Mouse (Mus musculus): ENCODE results near the gene Stk40.
"Not testable (repeated sequence)": the region's sequence is repeated elsewhere in the genome, so short reads cannot be mapped to it uniquely, and the experiment has no call there.

DNA sequence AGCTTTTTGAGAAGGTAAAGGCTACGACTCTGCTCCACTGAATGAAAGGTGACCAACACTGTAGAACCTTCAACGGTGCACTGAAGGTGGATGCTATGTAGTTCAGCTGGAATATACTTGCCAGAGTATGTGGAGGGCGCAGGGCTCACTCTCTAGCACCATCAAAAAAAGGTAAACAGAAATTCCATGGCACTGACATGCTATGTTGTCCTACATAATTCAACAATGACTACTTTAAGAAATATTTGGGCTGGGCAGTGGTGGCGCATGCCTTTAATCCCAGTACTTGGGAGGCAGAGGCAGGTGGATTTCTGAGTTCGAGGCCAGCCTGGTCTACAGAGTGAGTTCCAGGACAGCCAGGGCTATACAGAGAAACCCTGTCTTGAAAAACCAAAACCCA is 67.0 kb downstream of the Stk40 start:
- not testable (repeated sequence) for TF ChIP-seq POLR2A, TCF3, POLR2AphosphoS2 (IDR thresholded peaks at IDR 0.05; ENCODE audit: insufficient read length, low read depth)
